10 mouse cellular contexts compared by ENCODE assay signal in the genomic region with DNA sequence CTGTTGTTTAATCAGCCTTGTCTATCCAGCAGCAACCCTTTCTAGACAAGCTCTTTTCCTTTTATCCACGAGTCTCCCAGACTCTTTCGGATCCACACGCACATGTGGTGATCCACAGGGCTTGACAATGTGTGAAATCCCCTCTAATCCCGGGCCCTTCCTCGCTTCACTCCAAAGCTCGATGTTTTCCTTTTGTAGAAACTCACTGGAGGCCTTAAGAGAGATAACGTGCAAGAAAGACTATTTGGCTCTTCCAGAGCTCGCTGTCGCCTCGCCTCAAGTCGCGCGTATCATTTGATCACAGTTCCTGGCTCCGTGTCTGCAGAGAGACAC.
DNase-seq lines count a peak whose midpoint lies in the region; ATAC-seq and TF ChIP-seq lines count a peak whose summit lies in the region.
"Had no signal": no experiment of that assay in that cellular context is flagged by ENCODE, and none has a peak within 500 bp of the region (broad histone marks: within the 10 kb centered on the region; RNA-seq: fewer than 3 reads in every experiment).

No protein-coding gene starts in this region.

- no peaks in the 10 kb centered on the region for H3K9me3 ChIP-seq in embryonic facial prominence, embryonic 13.5 days
- no peaks in the 10 kb centered on the region for H3K9me3 ChIP-seq in embryonic facial prominence, embryonic 10.5 days
- no peaks in the 10 kb centered on the region for H3K9me3 ChIP-seq in hindbrain, postnatal 0 days (ENCODE audit: low read length)
- no peaks in the 10 kb centered on the region for H3K9me3 ChIP-seq in hindbrain, embryonic 13.5 days
- no peaks in the 10 kb centered on the region for H3K9me3 ChIP-seq in midbrain, embryonic 15.5 days
- H3K9me3 ChIP-seq: liver, embryonic 15.5 days had no signal

- no peak overlapping the region for H3K9ac ChIP-seq in embryonic facial prominence, embryonic 13.5 days
- H3K9ac ChIP-seq in hindbrain, postnatal 0 days (replicated peaks; ENCODE audit: low read length) = no peak overlapping the region
- H3K9ac ChIP-seq in hindbrain, embryonic 13.5 days = no peak overlapping the region
- peak overlapping the region; percentile 27; the same call in 1 of the 2 replicates for H3K9ac ChIP-seq in midbrain, embryonic 15.5 days
- H3K9ac ChIP-seq: liver, embryonic 15.5 days had no signal

- H3K4me1 ChIP-seq in embryonic facial prominence, embryonic 13.5 days = peaks cover 17% of the 10 kb centered on the region
- H3K4me1 ChIP-seq in embryonic facial prominence, embryonic 10.5 days = peaks cover 6% of the 10 kb centered on the region; the same call in 1 of the 2 replicates
- no peaks in the 10 kb centered on the region for H3K4me1 ChIP-seq in hindbrain, postnatal 0 days (ENCODE audit: insufficient read depth, low read length)
- H3K4me1 ChIP-seq in hindbrain, embryonic 13.5 days (replicated peaks) = no peaks in the 10 kb centered on the region
- peaks cover 11% of the 10 kb centered on the region for H3K4me1 ChIP-seq in midbrain, embryonic 15.5 days

- no peak overlapping the region for H3K27ac ChIP-seq in embryonic facial prominence, embryonic 13.5 days
- H3K27ac ChIP-seq in embryonic facial prominence, embryonic 10.5 days (replicated peaks) = no peak overlapping the region
- H3K27ac ChIP-seq in hindbrain, postnatal 0 days = no peak overlapping the region
- no peak overlapping the region for H3K27ac ChIP-seq in hindbrain, embryonic 13.5 days
- H3K27ac ChIP-seq in midbrain, embryonic 15.5 days = peak overlapping the region; percentile 21; the same call in 1 of the 2 replicates
- H3K27ac ChIP-seq: liver, embryonic 15.5 days had no signal

- no peak for ATAC-seq in embryonic facial prominence, embryonic 13.5 days (ENCODE audit: insufficient number of reproducible peaks, insufficient read depth, low FRiP score, low TSS enrichment, low read depth)
- ATAC-seq in hindbrain, postnatal 0 days = 0 out of 2 replicates have a peak, but pooled peaks have one; percentile 4
- ATAC-seq in hindbrain, embryonic 13.5 days (ENCODE audit: low FRiP score) = no peak
- ATAC-seq in midbrain, embryonic 15.5 days (replicated peaks) = no peak
- ATAC-seq in inflammation-experienced regulatory T-cells, adult 6 months = no peak

- H3K4me3 ChIP-seq in embryonic facial prominence, embryonic 13.5 days = no peak overlapping the region
- no peak overlapping the region for H3K4me3 ChIP-seq in embryonic facial prominence, embryonic 10.5 days
- no peak overlapping the region for H3K4me3 ChIP-seq in hindbrain, postnatal 0 days (ENCODE audit: low read length)
- H3K4me3 ChIP-seq in hindbrain, embryonic 13.5 days = no peak overlapping the region
- peak overlapping the region; percentile 27 for H3K4me3 ChIP-seq in midbrain, embryonic 15.5 days
- H3K4me3 ChIP-seq: liver, embryonic 15.5 days had no signal

- DNase-seq in embryonic facial prominence, embryonic 10.5 days (ENCODE audit: low spot score) = no peak
- DNase-seq in hindbrain, postnatal 0 days (ENCODE audit: low spot score) = no peak
- DNase-seq in right cerebral cortex, postnatal 25 days = peak; percentile 31
- DNase-seq in right cerebral cortex, postnatal 36 days (ENCODE audit: low spot score in 2 of 2) = no peak
- DNase-seq: kidney, adult 11 months had no signal

- 77% methylated on average over 14 of the region's 14 CpGs for WGBS in embryonic facial prominence, embryonic 13.5 days
- WGBS in embryonic facial prominence, embryonic 10.5 days = 84% methylated on average over 14 of the region's 14 CpGs
- WGBS in hindbrain, postnatal 0 days = 65% methylated on average over 14 of the region's 14 CpGs
- 84% methylated on average over 14 of the region's 14 CpGs for WGBS in hindbrain, embryonic 13.5 days
- WGBS in midbrain, embryonic 15.5 days = 39% methylated on average over 14 of the region's 14 CpGs

- H3K4me2 ChIP-seq in embryonic facial prominence, embryonic 13.5 days = peak overlapping the region; percentile 14; the same call in 1 of the 2 replicates
- H3K4me2 ChIP-seq in hindbrain, postnatal 0 days (ENCODE audit: low read depth, low read length) = peak overlapping the region; percentile 27
- H3K4me2 ChIP-seq in hindbrain, embryonic 13.5 days = no peak overlapping the region
- peak overlapping the region; percentile 51 for H3K4me2 ChIP-seq in midbrain, embryonic 15.5 days
- H3K4me2 ChIP-seq: liver, embryonic 15.5 days had no signal

- no peaks in the 10 kb centered on the region for H3K27me3 ChIP-seq in embryonic facial prominence, embryonic 13.5 days
- no peaks in the 10 kb centered on the region for H3K27me3 ChIP-seq in embryonic facial prominence, embryonic 10.5 days (replicated peaks; ENCODE audit: low read depth, poor library complexity, severe bottlenecking)
- no peaks in the 10 kb centered on the region for H3K27me3 ChIP-seq in hindbrain, postnatal 0 days (ENCODE audit: insufficient read depth, low read length)
- H3K27me3 ChIP-seq in hindbrain, embryonic 13.5 days = no peaks in the 10 kb centered on the region
- no peaks in the 10 kb centered on the region for H3K27me3 ChIP-seq in midbrain, embryonic 15.5 days (replicated peaks)
- H3K27me3 ChIP-seq: liver, embryonic 15.5 days had no signal

- no peak for TF ChIP-seq CTCF in hindbrain, postnatal 0 days (IDR thresholded peaks at IDR 0.05; ENCODE audit: low read depth)

- H3K36me3 ChIP-seq in embryonic facial prominence, embryonic 13.5 days = no peaks in the 10 kb centered on the region
- no peaks in the 10 kb centered on the region for H3K36me3 ChIP-seq in embryonic facial prominence, embryonic 10.5 days (replicated peaks)
- no peaks in the 10 kb centered on the region for H3K36me3 ChIP-seq in hindbrain, postnatal 0 days (ENCODE audit: insufficient read depth, low read length)
- no peaks in the 10 kb centered on the region for H3K36me3 ChIP-seq in hindbrain, embryonic 13.5 days
- no peaks in the 10 kb centered on the region for H3K36me3 ChIP-seq in midbrain, embryonic 15.5 days (replicated peaks)
- H3K36me3 ChIP-seq: liver, embryonic 15.5 days had no signal
